In the genomic region with DNA sequence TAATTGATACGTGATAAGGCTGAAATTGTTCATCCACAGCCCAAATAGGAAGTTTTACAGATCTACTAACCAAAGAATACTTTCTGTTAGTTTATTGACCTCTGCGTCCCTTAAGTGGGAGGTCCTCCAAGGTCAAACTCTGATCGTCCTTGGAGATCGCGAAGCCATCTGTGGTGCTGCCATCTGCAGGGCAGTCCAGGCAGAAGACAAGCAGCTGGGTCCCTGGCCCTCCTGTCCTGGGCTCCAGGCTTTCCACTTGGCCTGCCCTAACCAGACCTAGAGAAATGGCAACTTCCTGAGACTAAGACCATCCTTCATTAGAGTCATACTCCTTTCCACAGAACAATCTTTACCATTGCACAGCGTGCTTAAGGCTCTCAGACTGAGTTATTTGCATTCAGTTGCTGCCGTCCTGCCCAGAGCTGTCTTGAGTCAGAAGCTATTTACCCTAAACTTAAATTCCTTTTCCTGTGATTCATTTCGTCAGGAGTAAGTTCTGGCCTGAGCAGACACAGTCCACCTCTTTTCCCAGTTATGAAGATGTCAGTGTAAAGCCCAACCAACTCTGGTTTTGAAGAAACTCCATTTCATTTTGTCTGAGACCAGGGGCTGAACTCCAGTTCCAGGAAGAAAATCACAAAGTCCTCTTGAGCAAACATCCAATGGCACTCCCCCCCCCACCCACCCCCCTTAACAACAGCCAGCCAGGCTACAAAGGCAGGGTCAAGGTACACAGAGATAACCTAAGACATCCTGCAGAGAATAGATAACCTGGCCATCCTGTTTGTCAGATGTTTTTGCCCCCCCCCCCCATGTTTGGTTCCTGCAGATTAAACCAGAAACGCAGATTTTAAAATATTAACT, we compare ENCODE assay signal across 9 mouse cellular contexts. TPM values are rescaled to one million over a fixed set of nuclear protein-coding genes. Genes with fewer than 3 reads are reported as not detected.
DNase-seq lines count a peak whose midpoint lies in the region; ATAC-seq and TF ChIP-seq lines count a peak whose summit lies in the region.
"Had no signal": no experiment of that assay in that cellular context is flagged by ENCODE, and none has a peak within 500 bp of the region (broad histone marks: within the 10 kb centered on the region; RNA-seq: fewer than 3 reads in every experiment).

No protein-coding gene starts in this region.

- peaks cover 1% of the 10 kb centered on the region; the same call in 1 of the 2 replicates for H3K9me3 ChIP-seq in heart, embryonic 12.5 days (replicated peaks)
- H3K9me3 ChIP-seq in intestine, postnatal 0 days (ENCODE audit: control insufficient read depth), result no peaks in the 10 kb centered on the region
- peaks cover under 1% of the 10 kb centered on the region; the same call in 1 of the 2 replicates for H3K9me3 ChIP-seq in forebrain, embryonic 11.5 days (ENCODE audit: control insufficient read depth, low read length)
- H3K9me3 ChIP-seq in forebrain, embryonic 12.5 days, result no peaks in the 10 kb centered on the region
- no peaks in the 10 kb centered on the region for H3K9me3 ChIP-seq in kidney, embryonic 15.5 days (replicated peaks)

- TF ChIP-seq CTCF in intestine, postnatal 0 days (IDR thresholded peaks at IDR 0.05; ENCODE audit: low read depth), result peak; percentile 66

- ATAC-seq in heart, embryonic 12.5 days (ENCODE audit: insufficient number of reproducible peaks, low FRiP score), result peak; percentile 48; the same call in 1 of the 2 replicates
- peak; percentile 69; the same call in 1 of the 2 replicates for ATAC-seq in intestine, postnatal 0 days
- no peak for ATAC-seq in forebrain, embryonic 11.5 days (replicated peaks; ENCODE audit: low FRiP score)
- no peak for ATAC-seq in forebrain, embryonic 12.5 days (ENCODE audit: low FRiP score)
- ATAC-seq in kidney, embryonic 15.5 days (replicated peaks; ENCODE audit: low FRiP score), result no peak

- H3K4me2 ChIP-seq in heart, embryonic 12.5 days, result no peak overlapping the region
- H3K4me2 ChIP-seq in intestine, postnatal 0 days (replicated peaks; ENCODE audit: low read depth), result no peak overlapping the region
- H3K4me2 ChIP-seq in forebrain, embryonic 11.5 days (ENCODE audit: low read depth, low read length, severe bottlenecking), result no peak overlapping the region
- H3K4me2 ChIP-seq in forebrain, embryonic 12.5 days, result no peak overlapping the region
- H3K4me2 ChIP-seq in kidney, embryonic 15.5 days, result no peak overlapping the region

- no peak overlapping the region for H3K4me3 ChIP-seq in heart, embryonic 12.5 days
- no peak overlapping the region for H3K4me3 ChIP-seq in intestine, postnatal 0 days (ENCODE audit: low read depth, low read length)
- no peak overlapping the region for H3K4me3 ChIP-seq in forebrain, embryonic 11.5 days (ENCODE audit: low read depth, low read length)
- no peak overlapping the region for H3K4me3 ChIP-seq in forebrain, embryonic 12.5 days (replicated peaks)
- no peak overlapping the region for H3K4me3 ChIP-seq in kidney, embryonic 15.5 days (replicated peaks)

- no peak for DNase-seq in heart, adult 18-20 months
- DNase-seq in thymus, postnatal 4 days, result peak; percentile 18
- no peak for DNase-seq in thymus, postnatal 10 days (ENCODE audit: low spot score in 2 of 2)
- no peak for DNase-seq in forebrain, embryonic 11.5 days (ENCODE audit: low spot score)
- DNase-seq: cerebellum, adult 2 months had no signal

- H3K27ac ChIP-seq in heart, embryonic 12.5 days (ENCODE audit: poor library complexity, severe bottlenecking), result peak overlapping the region; percentile 37
- no peak overlapping the region for H3K27ac ChIP-seq in intestine, postnatal 0 days (ENCODE audit: low read depth, low read length)
- no peak overlapping the region for H3K27ac ChIP-seq in forebrain, embryonic 11.5 days (ENCODE audit: low read depth, low read length)
- no peak overlapping the region for H3K27ac ChIP-seq in forebrain, embryonic 12.5 days
- no peak overlapping the region for H3K27ac ChIP-seq in kidney, embryonic 15.5 days

- H3K36me3 ChIP-seq in heart, embryonic 12.5 days, result no peaks in the 10 kb centered on the region
- H3K36me3 ChIP-seq in intestine, postnatal 0 days (ENCODE audit: control insufficient read depth, insufficient read depth), result no peaks in the 10 kb centered on the region
- no peaks in the 10 kb centered on the region for H3K36me3 ChIP-seq in forebrain, embryonic 11.5 days (ENCODE audit: control insufficient read depth, insufficient read depth, low read length)
- H3K36me3 ChIP-seq in forebrain, embryonic 12.5 days (replicated peaks), result no peaks in the 10 kb centered on the region
- H3K36me3 ChIP-seq in kidney, embryonic 15.5 days, result no peaks in the 10 kb centered on the region

- WGBS in heart, embryonic 12.5 days, result 55% methylated on average over 9 of the region's 9 CpGs
- 33% methylated on average over 9 of the region's 9 CpGs for WGBS in intestine, postnatal 0 days
- WGBS in forebrain, embryonic 11.5 days, result 81% methylated on average over 9 of the region's 9 CpGs
- WGBS in forebrain, embryonic 12.5 days, result 74% methylated on average over 9 of the region's 9 CpGs
- WGBS in kidney, embryonic 15.5 days, result 69% methylated on average over 9 of the region's 9 CpGs

- peaks cover 5% of the 10 kb centered on the region; the same call in 1 of the 2 replicates for H3K4me1 ChIP-seq in heart, embryonic 12.5 days (replicated peaks)
- no peaks in the 10 kb centered on the region for H3K4me1 ChIP-seq in intestine, postnatal 0 days (replicated peaks; ENCODE audit: control insufficient read depth, insufficient read depth, low read length)
- H3K4me1 ChIP-seq in forebrain, embryonic 11.5 days (replicated peaks; ENCODE audit: control insufficient read depth, insufficient read depth, low read length), result no peaks in the 10 kb centered on the region
- H3K4me1 ChIP-seq in forebrain, embryonic 12.5 days, result no peaks in the 10 kb centered on the region
- no peaks in the 10 kb centered on the region for H3K4me1 ChIP-seq in kidney, embryonic 15.5 days

- H3K27me3 ChIP-seq in heart, embryonic 12.5 days (replicated peaks), result no peaks in the 10 kb centered on the region
- no peaks in the 10 kb centered on the region for H3K27me3 ChIP-seq in intestine, postnatal 0 days (replicated peaks; ENCODE audit: control insufficient read depth, insufficient read depth, low read length)
- no peaks in the 10 kb centered on the region for H3K27me3 ChIP-seq in forebrain, embryonic 11.5 days (ENCODE audit: control insufficient read depth, insufficient read depth, low read length)
- H3K27me3 ChIP-seq in forebrain, embryonic 12.5 days, result no peaks in the 10 kb centered on the region
- no peaks in the 10 kb centered on the region for H3K27me3 ChIP-seq in kidney, embryonic 15.5 days

- H3K9ac ChIP-seq in heart, embryonic 12.5 days, result no peak overlapping the region
- no peak overlapping the region for H3K9ac ChIP-seq in intestine, postnatal 0 days (ENCODE audit: low read depth, low read length)
- H3K9ac ChIP-seq in forebrain, embryonic 11.5 days (ENCODE audit: low read length), result no peak overlapping the region
- no peak overlapping the region for H3K9ac ChIP-seq in forebrain, embryonic 12.5 days
- no peak overlapping the region for H3K9ac ChIP-seq in kidney, embryonic 15.5 days

RNA-seq across cellular contexts. Expression of gene Txlnb, which starts 35.0 kb away (rescaled TPM):
- polyA plus RNA-seq in heart, embryonic 12.5 days (2016; fragmentation: Nextera tagmentation; extraction: Ambion mirVana), result 40.9 and 46.9 TPM in 2 replicates
- total RNA-seq in heart, adult 18-20 months (2021), result 100 to 1,000 TPM; 325 to 387 TPM
- 0.03 and 0.08 TPM in 2 replicates for polyA plus RNA-seq in intestine, postnatal 0 days (2015; fragmentation: Nextera tagmentation; extraction: Ambion mirVana)
- polyA plus RNA-seq in forebrain, embryonic 11.5 days (2014; fragmentation: Nextera tagmentation; extraction: Ambion mirVana), result 2.0 and 2.2 TPM in 2 replicates
- 1.4 and 1.7 TPM in 2 replicates for polyA plus RNA-seq in forebrain, embryonic 12.5 days (2016; fragmentation: Nextera tagmentation; extraction: Ambion mirVana)
- 1.3 and 1.5 TPM in 2 replicates for polyA plus RNA-seq in kidney, embryonic 15.5 days (2015; fragmentation: Nextera tagmentation; extraction: Ambion mirVana)

RNA-seq across cellular contexts. Expression of gene Cited2, which starts 38.0 kb away (rescaled TPM):
- polyA plus RNA-seq in heart, embryonic 12.5 days (2016; fragmentation: Nextera tagmentation; extraction: Ambion mirVana), result 48.5 and 49.6 TPM in 2 replicates
- total RNA-seq in heart, adult 18-20 months (2021), result 10 to 100 TPM; 41.5 to 55.5 TPM
- polyA plus RNA-seq in intestine, postnatal 0 days (2015; fragmentation: Nextera tagmentation; extraction: Ambion mirVana), result 41.8 and 47.0 TPM in 2 replicates
- 62.9 and 64.9 TPM in 2 replicates for polyA plus RNA-seq in forebrain, embryonic 11.5 days (2014; fragmentation: Nextera tagmentation; extraction: Ambion mirVana)
- polyA plus RNA-seq in forebrain, embryonic 12.5 days (2016; fragmentation: Nextera tagmentation; extraction: Ambion mirVana), result 67.6 and 74.3 TPM in 2 replicates
- 76.3 and 77.4 TPM in 2 replicates for polyA plus RNA-seq in kidney, embryonic 15.5 days (2015; fragmentation: Nextera tagmentation; extraction: Ambion mirVana)

Comparison
In these comparisons a context has a peak if more than half of its experiments do, and no peak if none do; other contexts are left out.
1. ATAC-seq: peak in heart, embryonic 12.5 days (single experiment) and intestine, postnatal 0 days (single experiment); none in forebrain, embryonic 11.5 days (single experiment), forebrain, embryonic 12.5 days (single experiment) and kidney, embryonic 15.5 days (single experiment).
2. RNA of gene Txlnb, which starts 35.0 kb away (polyA plus RNA-seq): 40.9 to 46.9 TPM in heart, embryonic 12.5 days; 2.0 to 2.2 TPM in forebrain, embryonic 11.5 days, 1.4 to 1.7 TPM in forebrain, embryonic 12.5 days, 1.3 to 1.5 TPM in kidney, embryonic 15.5 days and 0.03 to 0.08 TPM in intestine, postnatal 0 days; every median in the first group is over 10 times any median in the second.